Mouse (Mus musculus): Measurements from ENCODE around the gene Gm20532. TPM values are rescaled to one million over a fixed set of nuclear protein-coding genes. Genes with fewer than 3 reads are reported as not detected.

Gm20532 gene
- polyA plus RNA-seq, 1 experiment, result not detected

GRCm38 (mm10) chr2:26614903-26615302 is 28.5 kb downstream of the Gm20532 start:
- no peak overlapping the region for H3K4me3 ChIP-seq (ENCODE audit: low read depth, low read length)
- H3K4me1 ChIP-seq (ENCODE audit: control insufficient read depth, insufficient read depth, insufficient read length, low read length), result peaks cover 31% of the 10 kb centered on the region
- H3K36me3 ChIP-seq (ENCODE audit: control insufficient read depth, insufficient read depth, low read length), result no peaks in the 10 kb centered on the region
- no peak for TF ChIP-seq POLR2A (IDR thresholded peaks at IDR 0.05; ENCODE audit: low read depth, low read length)
- no peak for TF ChIP-seq CTCF (IDR thresholded peaks at IDR 0.05; ENCODE audit: extremely low read depth, insufficient read length, insufficient replicate concordance, low read depth, low read length)
- no peaks in the 10 kb centered on the region for H3K27me3 ChIP-seq (ENCODE audit: control insufficient read depth, insufficient read depth, low read length)
- 39% methylated on average over 5 of the region's 5 CpGs for WGBS
- H3K27ac ChIP-seq (ENCODE audit: insufficient read depth, low read depth, low read length), result peak overlapping the region; percentile 47

- TF ChIP-seq CTCF (IDR thresholded peaks at IDR 0.05; ENCODE audit: extremely low read depth, insufficient read length, insufficient replicate concordance, low read depth, low read length) (no peak), POLR2A (IDR thresholded peaks at IDR 0.05; ENCODE audit: low read depth, low read length) (no peak)
- peaks cover 25% of the 10 kb centered on the region for H3K4me1 ChIP-seq (ENCODE audit: control insufficient read depth, insufficient read depth, insufficient read length, low read length)
- no peak overlapping the region for H3K4me3 ChIP-seq (ENCODE audit: low read depth, low read length)
- H3K27ac ChIP-seq (ENCODE audit: insufficient read depth, low read depth, low read length), result peak overlapping the region; percentile 47
- H3K27me3 ChIP-seq (ENCODE audit: control insufficient read depth, insufficient read depth, low read length), result no peaks in the 10 kb centered on the region
- no peaks in the 10 kb centered on the region for H3K36me3 ChIP-seq (ENCODE audit: control insufficient read depth, insufficient read depth, low read length)
- 77% methylated on average over 4 of the region's 4 CpGs for WGBS
Measured at GRCm38 (mm10) chr2:26615459-26616124, 29.2 kb downstream of the Gm20532 start.

- Histone ChIP-seq H3K4me1 (ENCODE audit: control insufficient read depth, insufficient read depth, insufficient read length, low read length) (peaks cover 25% of the 10 kb centered on the region), H3K27me3 (ENCODE audit: control insufficient read depth, insufficient read depth, low read length) (no peaks in the 10 kb centered on the region), H3K4me3 (ENCODE audit: low read depth, low read length) (no peak overlapping the region), H3K36me3 (ENCODE audit: control insufficient read depth, insufficient read depth, low read length) (no peaks in the 10 kb centered on the region), H3K27ac (ENCODE audit: insufficient read depth, low read depth, low read length) (no peak overlapping the region)
- no peak for TF ChIP-seq POLR2A (IDR thresholded peaks at IDR 0.05; ENCODE audit: low read depth, low read length)
- no peak for TF ChIP-seq CTCF (IDR thresholded peaks at IDR 0.05; ENCODE audit: extremely low read depth, insufficient read length, insufficient replicate concordance, low read depth, low read length)
- WGBS, result 85% methylated on average over 6 of the region's 6 CpGs
Measured at GRCm38 (mm10) chr2:26617331-26617730, 30.9 kb downstream of the Gm20532 start.

DNA sequence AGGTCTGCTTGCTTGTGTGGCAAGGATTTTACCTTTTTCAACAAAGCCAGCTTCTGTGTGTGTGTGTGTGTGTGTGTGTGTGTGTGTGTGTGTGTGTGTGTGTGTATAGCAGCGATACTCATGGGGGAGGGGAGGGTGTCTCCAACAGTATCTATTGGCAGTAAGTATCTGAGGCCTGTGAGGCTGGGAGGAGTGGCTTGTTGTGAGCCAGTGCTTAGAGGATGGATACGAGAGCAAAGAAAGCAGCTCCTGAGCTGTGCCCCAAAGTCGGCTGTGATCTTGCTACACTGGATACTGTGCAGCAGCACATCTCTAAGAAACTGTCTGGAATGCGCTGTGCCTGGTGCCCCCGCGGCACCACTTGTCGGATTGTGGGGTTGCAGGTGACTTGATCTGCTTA is 31.5 kb downstream of the Gm20532 start:
- TF ChIP-seq POLR2A (IDR thresholded peaks at IDR 0.05; ENCODE audit: low read depth, low read length) (no peak), CTCF (IDR thresholded peaks at IDR 0.05; ENCODE audit: extremely low read depth, insufficient read length, insufficient replicate concordance, low read depth, low read length) (no peak)

DNA sequence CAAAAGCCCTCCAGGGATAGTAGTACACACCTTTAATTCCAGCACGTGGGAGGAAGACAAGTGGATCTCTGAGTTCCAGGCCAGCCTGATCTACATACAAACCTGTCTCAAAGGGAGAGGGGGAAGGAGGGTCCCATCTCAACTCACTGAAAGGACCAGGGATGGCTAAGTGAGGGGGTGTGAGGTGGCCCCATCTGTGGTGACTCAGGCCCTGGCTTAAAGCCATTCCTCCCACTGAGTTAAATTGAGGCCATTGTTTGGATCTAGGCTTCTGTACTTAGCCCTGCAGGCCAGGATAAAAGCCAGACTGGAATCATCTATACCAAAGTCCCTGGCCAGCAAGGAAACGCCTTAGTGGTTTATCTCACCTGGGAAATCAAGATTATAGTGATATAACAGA is 34.8 kb downstream of the Gm20532 start:
- Histone ChIP-seq H3K4me1 (ENCODE audit: control insufficient read depth, insufficient read depth, insufficient read length, low read length) (peaks cover 9% of the 10 kb centered on the region; the same call in 1 of the 2 replicates), H3K27me3 (ENCODE audit: control insufficient read depth, insufficient read depth, low read length) (no peaks in the 10 kb centered on the region), H3K4me3 (ENCODE audit: low read depth, low read length) (no peak overlapping the region), H3K36me3 (ENCODE audit: control insufficient read depth, insufficient read depth, low read length) (no peaks in the 10 kb centered on the region), H3K27ac (ENCODE audit: insufficient read depth, low read depth, low read length) (peak overlapping the region; percentile 82)
- WGBS, result 17% methylated on average over 2 of the region's 2 CpGs
- TF ChIP-seq CTCF (IDR thresholded peaks at IDR 0.05; ENCODE audit: extremely low read depth, insufficient read length, insufficient replicate concordance, low read depth, low read length) (no peak), POLR2A (IDR thresholded peaks at IDR 0.05; ENCODE audit: low read depth, low read length) (no peak)

More for the DNA sequence above, 31.5 kb downstream of the Gm20532 start:
- no peaks in the 10 kb centered on the region for H3K27me3 ChIP-seq (ENCODE audit: control insufficient read depth, insufficient read depth, low read length)
- peaks cover 20% of the 10 kb centered on the region for H3K4me1 ChIP-seq (ENCODE audit: control insufficient read depth, insufficient read depth, insufficient read length, low read length)
- no peak overlapping the region for H3K27ac ChIP-seq (ENCODE audit: insufficient read depth, low read depth, low read length)
- WGBS, result 80% methylated on average over 7 of the region's 7 CpGs
- no peak overlapping the region for H3K4me3 ChIP-seq (ENCODE audit: low read depth, low read length)
- no peaks in the 10 kb centered on the region for H3K36me3 ChIP-seq (ENCODE audit: control insufficient read depth, insufficient read depth, low read length)

DNA sequence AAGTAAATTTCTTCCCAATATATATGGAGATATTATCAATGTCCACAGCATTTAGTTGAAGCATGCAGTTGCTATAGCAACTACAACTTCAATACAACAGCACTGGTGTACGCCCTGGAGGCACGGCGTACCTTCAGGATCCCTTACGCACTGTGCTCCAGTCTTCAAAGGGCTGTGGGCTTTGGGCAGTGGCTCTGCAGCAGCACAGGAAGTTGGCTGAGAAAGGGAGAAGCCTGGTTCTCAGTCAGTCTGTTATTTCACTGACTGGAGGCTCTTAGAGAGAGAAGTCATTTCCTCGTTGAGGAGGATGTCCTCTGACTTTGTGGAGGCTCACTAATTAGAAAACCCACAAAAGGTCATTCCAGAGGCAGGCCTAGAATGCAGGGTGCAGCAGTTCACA is 36.5 kb downstream of the Gm20532 start:
- Histone ChIP-seq H3K4me1 (ENCODE audit: control insufficient read depth, insufficient read depth, insufficient read length, low read length) (peaks cover 13% of the 10 kb centered on the region; the same call in 1 of the 2 replicates), H3K27me3 (ENCODE audit: control insufficient read depth, insufficient read depth, low read length) (no peaks in the 10 kb centered on the region), H3K27ac (ENCODE audit: insufficient read depth, low read depth, low read length) (no peak overlapping the region), H3K4me3 (ENCODE audit: low read depth, low read length) (no peak overlapping the region), H3K36me3 (ENCODE audit: control insufficient read depth, insufficient read depth, low read length) (no peaks in the 10 kb centered on the region)
- WGBS, result 75% methylated on average over 5 of the region's 5 CpGs
- no peak for TF ChIP-seq CTCF (IDR thresholded peaks at IDR 0.05; ENCODE audit: extremely low read depth, insufficient read length, insufficient replicate concordance, low read depth, low read length)
- TF ChIP-seq POLR2A (IDR thresholded peaks at IDR 0.05; ENCODE audit: low read depth, low read length), result no peak

DNA sequence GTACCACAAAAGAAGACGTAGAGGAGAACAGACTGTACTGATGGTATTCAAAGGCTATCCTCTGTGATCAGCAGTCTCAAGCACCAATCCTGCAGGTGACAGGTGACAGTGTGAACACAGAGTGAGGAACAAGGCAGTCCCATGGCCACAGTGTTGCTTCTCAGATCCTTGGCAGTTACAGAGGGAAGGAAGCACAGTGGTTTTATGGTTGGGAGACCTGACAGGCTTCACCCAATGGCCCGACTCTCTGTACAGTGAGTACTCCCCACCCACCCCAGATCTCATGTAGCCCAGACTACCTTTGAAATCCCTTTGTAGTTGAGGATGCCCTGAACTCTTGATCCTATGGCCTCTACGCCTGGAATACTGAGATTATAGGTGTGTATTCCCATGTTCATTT is 39.0 kb downstream of the Gm20532 start:
- TF ChIP-seq POLR2A (IDR thresholded peaks at IDR 0.05; ENCODE audit: low read depth, low read length), result no peak
- TF ChIP-seq CTCF (IDR thresholded peaks at IDR 0.05; ENCODE audit: extremely low read depth, insufficient read length, insufficient replicate concordance, low read depth, low read length), result no peak
- H3K4me1 ChIP-seq (ENCODE audit: control insufficient read depth, insufficient read depth, insufficient read length, low read length), result peaks cover 26% of the 10 kb centered on the region
- 75% methylated on average over 3 of the region's 3 CpGs for WGBS
- no peaks in the 10 kb centered on the region for H3K27me3 ChIP-seq (ENCODE audit: control insufficient read depth, insufficient read depth, low read length)
- H3K27ac ChIP-seq (ENCODE audit: insufficient read depth, low read depth, low read length), result no peak overlapping the region
- H3K36me3 ChIP-seq (ENCODE audit: control insufficient read depth, insufficient read depth, low read length), result no peaks in the 10 kb centered on the region
- no peak overlapping the region for H3K4me3 ChIP-seq (ENCODE audit: low read depth, low read length)

Measured in small intestine, adult 2 months (tissue).